Mouse (Mus musculus) brain, embryonic 14.5 days (tissue): ENCODE data around the gene Tmem104.

ENCODE experiments used
- CTCF ChIP-seq: fragments of 200-500 bp; IDR thresholded peaks from 2 replicates; pipeline ENCODE4 v1.5.1; 2012; ENCODE audit warnings: inconsistent platforms, mild to moderate bottlenecking, moderate library complexity, borderline replicate concordance; ENCODE audit not compliant: insufficient read depth, insufficient read length; ENCODE audit errors: extremely low read depth
- POLR2A ChIP-seq: fragments of 200-500 bp; IDR thresholded peaks from 2 replicates; pipeline ENCODE4 v1.6.1; 2012; ENCODE audit warnings: mild to moderate bottlenecking, inconsistent platforms, borderline replicate concordance; ENCODE audit not compliant: poor library complexity, insufficient read depth, insufficient read length, severe bottlenecking; ENCODE audit errors: extremely low read depth

- TF ChIP-seq CTCF: no peak
- TF ChIP-seq POLR2A: no peak
Observed at GRCm38 (mm10) chr11:115138597-115139262, 48.6 kb upstream of the Tmem104 start.
